Mouse (Mus musculus) kidney, embryonic 14.5 days (tissue): Measurements from ENCODE around the gene Snx6. TPM values are rescaled to one million over a fixed set of nuclear protein-coding genes. Genes with fewer than 3 reads are reported as not detected.

Experiments
- ATAC-seq: fragments of 200-750 bp; cut with Nextera tagmentation; 2 replicates; pipeline ENCODE4 v1.8.0; 2017; ENCODE audit warnings: moderate number of reproducible peaks, mild to moderate bottlenecking, moderate TSS enrichment, moderate library complexity; ENCODE audit not compliant: low FRiP score, low TSS enrichment
- H3K27ac ChIP-seq: fragments of 300-500 bp; sonication (generic); 2 replicates; pipeline ENCODE4 v1.5.1; 2014; ENCODE audit warnings: low read depth, mild to moderate bottlenecking, low read length, moderate library complexity, mixed read lengths
- H3K27me3 ChIP-seq: fragments of 300-500 bp; sonication (generic); 2 replicates; pipeline ENCODE4 v1.6.1; 2014; ENCODE audit warnings: mild to moderate bottlenecking, low read length; ENCODE audit not compliant: control insufficient read depth, insufficient read depth
- H3K36me3 ChIP-seq: fragments of 300-500 bp; sonication (generic); 2 replicates; pipeline ENCODE4 v1.6.1; 2014; ENCODE audit warnings: low read length, mixed read lengths; ENCODE audit not compliant: control insufficient read depth, insufficient read depth
- H3K4me1 ChIP-seq: fragments of 300-500 bp; sonication (generic); 2 replicates; pipeline ENCODE4 v1.6.1; 2014; ENCODE audit warnings: low read length, mixed read lengths; ENCODE audit not compliant: control insufficient read depth, insufficient read depth
- H3K4me2 ChIP-seq: fragments of 300-500 bp; sonication (generic); replicated peaks from 2 replicates; pipeline ENCODE4 v1.6.1; 2014; ENCODE audit warnings: low read depth, mild to moderate bottlenecking, low read length
- H3K4me3 ChIP-seq: fragments of 300-500 bp; sonication (generic); 2 replicates; pipeline ENCODE4 v1.5.1; 2014; ENCODE audit warnings: mild to moderate bottlenecking, low read length
- H3K9ac ChIP-seq: fragments of 300-500 bp; sonication (generic); 2 replicates; pipeline ENCODE4 v1.6.1; 2014; ENCODE audit warnings: low read depth, mild to moderate bottlenecking, low read length, moderate library complexity
- H3K9me3 ChIP-seq: fragments of 300-500 bp; sonication (generic); 2 replicates; pipeline ENCODE4 v1.6.1; 2016; ENCODE audit warnings: low read length; ENCODE audit not compliant: control insufficient read depth
- whole genome bisulfite sequencing: fragments of 180-500 bp; shearing (Covaris S2); extraction: QIAGEN DNeasy Blood & Tissue Kit; methylation state at CpG from one replicate; pipeline ENCODE4 v1.1.7; 2014; 5-methylcytosine and 5-hydroxymethylcytosine counted together
- polyA plus RNA-seq: library from polyadenylated mRNA; unstranded; fragments of >200 nt; fragmentation: Nextera tagmentation; extraction: Ambion mirVana; gene quantifications from 2 replicates; pipeline ENCODE4 v1.2.1, GENCODE M21; 2014

The Snx6 gene
- polyA plus RNA-seq, 1 experiment from 2014 or later: 199 TPM

- Histone ChIP-seq H3K4me2 (no peak overlapping the region), H3K36me3 (no peaks in the 10 kb centered on the region), H3K27ac (no peak overlapping the region), H3K9me3 (no peaks in the 10 kb centered on the region), H3K27me3 (no peaks in the 10 kb centered on the region), H3K4me3 (no peak overlapping the region), H3K4me1 (no peaks in the 10 kb centered on the region), H3K9ac (no peak overlapping the region)
- 74% methylated on average over 6 of the region's 6 CpGs for WGBS
- no peak for ATAC-seq
Measured at GRCm38 (mm10) chr12:54807481-54807880, 12.0 kb upstream of the Snx6 start.

DNA sequence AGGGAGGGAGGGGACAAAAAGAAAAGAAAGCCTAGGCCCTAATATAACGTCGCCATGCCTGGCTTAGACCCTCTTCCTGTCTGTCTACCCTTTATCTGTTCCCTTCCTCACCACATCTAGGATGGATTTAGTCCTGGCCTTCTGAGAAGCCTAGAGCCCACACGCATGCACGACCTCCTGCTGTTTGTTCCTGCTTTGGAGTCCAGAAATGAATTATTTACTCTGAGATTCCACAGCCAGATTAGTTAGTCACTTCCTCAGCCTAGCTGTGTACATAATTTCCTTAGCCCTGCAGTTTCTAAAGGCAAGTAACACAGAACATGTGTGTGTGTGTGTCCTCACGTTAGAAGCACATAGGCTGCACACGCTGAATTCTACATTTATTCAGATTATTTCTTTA, 10.6 kb upstream of the Snx6 start:
- WGBS: 56% methylated on average over 6 of the region's 6 CpGs
- Histone ChIP-seq H3K4me2 (no peak overlapping the region), H3K9ac (no peak overlapping the region), H3K4me1 (no peaks in the 10 kb centered on the region), H3K9me3 (no peaks in the 10 kb centered on the region), H3K27ac (peak overlapping the region; percentile 25; the same call in 1 of the 2 replicates), H3K4me3 (no peak overlapping the region), H3K27me3 (no peaks in the 10 kb centered on the region), H3K36me3 (no peaks in the 10 kb centered on the region)
- ATAC-seq: no peak

DNA sequence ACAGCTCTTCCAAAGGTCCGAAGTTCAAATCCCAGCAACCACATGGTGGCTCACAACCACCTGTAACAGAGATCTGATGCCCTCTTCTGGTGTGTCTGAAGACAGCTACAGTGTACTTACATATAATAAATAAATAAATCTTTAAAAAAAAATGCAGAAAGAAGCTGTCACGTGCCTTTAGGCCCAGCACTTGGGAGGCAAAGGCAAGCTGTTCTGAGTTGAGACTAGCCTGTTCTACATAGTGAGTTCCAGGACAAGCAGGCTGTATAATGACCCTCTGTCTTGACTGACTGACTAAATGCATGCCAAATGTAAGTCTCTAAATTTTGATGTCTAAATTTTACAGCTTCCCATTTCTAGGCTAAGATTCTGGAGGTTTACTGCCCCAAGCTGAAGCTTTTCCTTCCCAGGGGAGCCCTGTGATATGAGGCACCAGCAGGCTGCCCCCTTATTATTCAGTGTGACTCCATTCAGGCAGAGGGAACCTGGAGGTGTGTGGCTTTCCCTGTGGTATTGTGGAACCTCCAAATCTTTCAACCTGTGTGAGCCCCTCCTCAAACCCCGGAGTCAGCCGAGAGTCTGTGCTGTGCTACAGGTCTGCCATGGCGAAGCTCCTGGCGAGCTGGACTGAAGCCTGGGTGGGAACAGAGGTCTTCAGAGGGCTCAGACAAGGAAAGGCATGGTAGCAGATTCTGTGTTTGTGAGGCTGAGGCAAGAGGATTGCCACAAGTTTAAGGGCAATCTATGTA, 9.9 kb upstream of the Snx6 start:
- 78% methylated on average over 6 of the region's 6 CpGs for WGBS
- H3K27ac ChIP-seq: no peak overlapping the region
- no peak for ATAC-seq

GRCm38 (mm10) chr12:54803531-54803930, 8.0 kb upstream of the Snx6 start:
- no peaks in the 10 kb centered on the region for H3K4me1 ChIP-seq
- 83% methylated on average over 3 of the region's 3 CpGs for WGBS
- H3K4me3 ChIP-seq: no peak overlapping the region
- H3K36me3 ChIP-seq: no peaks in the 10 kb centered on the region
- no peak overlapping the region for H3K9ac ChIP-seq
- H3K4me2 ChIP-seq: no peak overlapping the region
- ATAC-seq: no peak
- no peak overlapping the region for H3K27ac ChIP-seq
- H3K27me3 ChIP-seq: no peaks in the 10 kb centered on the region
- no peaks in the 10 kb centered on the region for H3K9me3 ChIP-seq

More for the DNA sequence above, 9.9 kb upstream of the Snx6 start:
- Histone ChIP-seq H3K4me1 (no peaks in the 10 kb centered on the region), H3K27me3 (no peaks in the 10 kb centered on the region), H3K9me3 (no peaks in the 10 kb centered on the region), H3K4me3 (no peak overlapping the region), H3K4me2 (no peak overlapping the region), H3K9ac (no peak overlapping the region), H3K36me3 (no peaks in the 10 kb centered on the region)

- WGBS: 86% methylated on average over 8 of the region's 8 CpGs
- Histone ChIP-seq H3K9ac (no peak overlapping the region), H3K27me3 (no peaks in the 10 kb centered on the region), H3K9me3 (no peaks in the 10 kb centered on the region), H3K27ac (no peak overlapping the region), H3K4me1 (peaks cover 13% of the 10 kb centered on the region), H3K4me2 (no peak overlapping the region), H3K4me3 (no peak overlapping the region), H3K36me3 (peaks cover 3% of the 10 kb centered on the region; the same call in 1 of the 2 replicates)
- ATAC-seq: no peak
Measured at GRCm38 (mm10) chr12:54796516-54797195, 1.2 kb upstream of the Snx6 start.

DNA sequence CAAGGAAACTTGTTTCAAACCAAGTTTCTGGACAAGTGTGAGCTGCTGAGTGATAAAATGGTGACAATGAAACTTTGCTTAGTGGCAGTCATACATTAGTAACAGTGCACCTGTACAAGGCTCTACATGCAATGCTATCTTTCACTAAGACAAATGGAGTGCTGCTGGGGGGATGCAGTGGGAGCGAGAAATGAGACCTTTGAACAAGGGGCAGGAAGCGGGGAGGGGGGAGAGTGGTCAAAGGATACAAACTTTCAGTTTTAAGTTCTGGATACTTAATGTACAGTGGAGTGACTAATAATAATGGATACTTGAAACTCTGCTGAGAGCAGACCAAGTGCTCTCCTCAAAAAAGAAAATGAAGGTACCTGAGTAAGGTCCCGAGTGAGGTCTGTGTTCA, 1.1 kb downstream of the Snx6 start:
- Histone ChIP-seq H3K4me3 (peak overlapping the region; percentile 93), H3K4me2 (peak overlapping the region; percentile 63), H3K4me1 (peaks cover 25% of the 10 kb centered on the region), H3K36me3 (peaks cover 4% of the 10 kb centered on the region; the same call in 1 of the 2 replicates), H3K27ac (no peak overlapping the region), H3K27me3 (no peaks in the 10 kb centered on the region), H3K9ac (peak overlapping the region; percentile 98), H3K9me3 (no peaks in the 10 kb centered on the region)
- WGBS: 16% methylated on average over 3 of the region's 3 CpGs
- ATAC-seq: no peak

GRCm38 (mm10) chr12:54791465-54791864, 4.0 kb downstream of the Snx6 start:
- Histone ChIP-seq H3K27me3 (no peaks in the 10 kb centered on the region), H3K4me3 (no peak overlapping the region), H3K9me3 (no peaks in the 10 kb centered on the region), H3K27ac (no peak overlapping the region), H3K4me2 (no peak overlapping the region), H3K36me3 (peaks cover 10% of the 10 kb centered on the region; the same call in 1 of the 2 replicates), H3K9ac (no peak overlapping the region), H3K4me1 (peaks cover 27% of the 10 kb centered on the region)
- ATAC-seq: no peak
- 80% methylated on average over 8 of the region's 8 CpGs for WGBS

DNA sequence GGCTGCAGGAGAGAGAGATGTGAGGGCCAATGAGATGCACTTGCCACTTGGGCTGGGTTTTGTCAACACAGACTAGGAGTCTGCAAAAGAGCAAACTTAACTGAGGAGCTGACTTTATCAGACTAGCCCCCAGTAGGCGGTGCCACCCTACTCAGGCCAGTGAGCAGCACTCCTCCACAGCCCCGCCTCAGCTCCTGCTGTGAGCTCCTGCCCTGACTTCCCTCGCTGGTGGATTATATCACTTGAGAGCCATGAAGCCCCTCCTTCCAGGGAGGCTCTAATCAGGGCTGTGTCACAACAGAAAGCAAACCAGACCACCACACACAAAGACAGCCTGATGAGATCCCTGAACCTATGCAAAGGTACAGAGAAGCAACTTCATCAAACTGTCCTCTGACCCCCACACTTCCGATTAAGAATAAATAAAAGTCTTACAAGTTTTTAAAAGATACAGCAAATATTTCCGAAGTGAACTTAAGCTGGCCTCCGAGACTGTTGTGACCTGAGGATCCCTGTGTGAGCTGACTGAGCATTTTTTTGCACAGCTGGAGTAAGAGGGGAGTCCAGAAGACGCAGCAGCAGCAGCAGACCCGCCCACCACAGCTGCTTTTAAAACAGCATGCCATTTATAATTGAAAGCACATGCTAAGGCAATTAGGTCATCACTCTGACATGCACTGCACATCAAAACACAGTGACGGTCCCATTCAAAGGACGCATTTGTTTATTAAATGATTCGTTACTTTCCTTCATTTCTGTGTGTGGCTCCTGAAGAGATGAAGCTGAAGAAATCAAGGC, 6.0 kb downstream of the Snx6 start:
- Histone ChIP-seq H3K4me3 (no peak overlapping the region), H3K27ac (peak overlapping the region; percentile 31; the same call in 1 of the 2 replicates), H3K9ac (no peak overlapping the region)

More for the DNA sequence above, 6.0 kb downstream of the Snx6 start:
- Histone ChIP-seq H3K4me2 (no peak overlapping the region), H3K27me3 (no peaks in the 10 kb centered on the region), H3K36me3 (peaks cover 10% of the 10 kb centered on the region; the same call in 1 of the 2 replicates), H3K9me3 (no peaks in the 10 kb centered on the region), H3K4me1 (peaks cover 26% of the 10 kb centered on the region)
- 25% methylated on average over 11 of the region's 11 CpGs for WGBS
- ATAC-seq: peak; percentile 89
